Mouse (Mus musculus) forebrain, embryonic 12.5 days (tissue): ENCODE measurements around the gene Pabpn1l. TPM values are rescaled to one million over a fixed set of nuclear protein-coding genes. Genes with fewer than 3 reads are reported as not detected.
A peak's percentile ranks its signal among the peaks of the same experiment; 100 is the strongest.

Experiments
- ATAC-seq: fragments of 200-750 bp; cut with Nextera tagmentation; 2 replicates; pipeline ENCODE4 v1.8.0; 2017; ENCODE audit warnings: moderate TSS enrichment; ENCODE audit not compliant: low FRiP score
- H3K27ac ChIP-seq: fragments of 300-500 bp; sonication (generic); 2 replicates; pipeline ENCODE4 v1.5.1; 2016; ENCODE audit warnings: mild to moderate bottlenecking
- H3K27me3 ChIP-seq: fragments of 300-500 bp; sonication (generic); 2 replicates; pipeline ENCODE4 v1.6.1; 2016; ENCODE audit warnings: mild to moderate bottlenecking
- H3K36me3 ChIP-seq: fragments of 300-500 bp; sonication (generic); replicated peaks from 2 replicates; pipeline ENCODE4 v1.6.1; 2016; ENCODE audit warnings: mild to moderate bottlenecking
- H3K4me1 ChIP-seq: fragments of 300-500 bp; sonication (generic); 2 replicates; pipeline ENCODE4 v1.6.1; 2016
- H3K4me2 ChIP-seq: fragments of 300-500 bp; sonication (generic); 2 replicates; pipeline ENCODE4 v1.6.1; 2016; ENCODE audit warnings: mild to moderate bottlenecking, moderate library complexity
- H3K4me3 ChIP-seq: fragments of 300-500 bp; sonication (generic); replicated peaks from 2 replicates; pipeline ENCODE4 v1.5.1; 2016; ENCODE audit warnings: mild to moderate bottlenecking
- H3K9ac ChIP-seq: fragments of 300-500 bp; sonication (generic); 2 replicates; pipeline ENCODE4 v1.6.1; 2016; ENCODE audit warnings: mild to moderate bottlenecking
- H3K9me3 ChIP-seq: fragments of 300-500 bp; sonication (generic); 2 replicates; pipeline ENCODE4 v1.6.1; 2016
- WGBS: fragments of 180-500 bp; shearing (Covaris S2); methylation state at CpG from one replicate; pipeline ENCODE4 v1.1.7; 2016; 5-methylcytosine and 5-hydroxymethylcytosine counted together
- polyA plus RNA-seq: library from polyadenylated mRNA; unstranded; fragments of >200 nt; fragmentation: Nextera tagmentation; extraction: Ambion mirVana; gene quantifications from 2 replicates; pipeline ENCODE4 v1.2.1, GENCODE M21; 2016

Pabpn1l gene
- polyA plus RNA-seq, 1 experiment from 2014 or later: not detected

GRCm38 (mm10) chr8:122610209-122610608 lies 12.3 kb downstream of the Pabpn1l start:
- H3K4me1 ChIP-seq: peaks cover 21% of the 10 kb centered on the region
- H3K4me3 ChIP-seq: no peak overlapping the region
- 0 out of 2 replicates have a peak overlapping the region, but pooled peaks have one; percentile 73 for H3K9ac ChIP-seq
- peak; percentile 1; the same call in 1 of the 2 replicates for ATAC-seq
- no peaks in the 10 kb centered on the region for H3K27me3 ChIP-seq
- peak overlapping the region; percentile 91; the same call in 1 of the 2 replicates for H3K4me2 ChIP-seq
- H3K36me3 ChIP-seq: peaks cover 3% of the 10 kb centered on the region; the same call in 1 of the 2 replicates
- H3K9me3 ChIP-seq: no peaks in the 10 kb centered on the region
- no peak overlapping the region for H3K27ac ChIP-seq
- 64% methylated on average over 4 of the region's 4 CpGs for WGBS

GRCm38 (mm10) chr8:122606810-122607209 lies 15.7 kb downstream of the Pabpn1l start:
- H3K36me3 ChIP-seq: no peaks in the 10 kb centered on the region
- no peaks in the 10 kb centered on the region for H3K27me3 ChIP-seq
- no peak overlapping the region for H3K4me2 ChIP-seq
- no peak overlapping the region for H3K9ac ChIP-seq
- no peak overlapping the region for H3K4me3 ChIP-seq
- WGBS: 86% methylated on average over 11 of the region's 12 CpGs
- H3K4me1 ChIP-seq: peaks cover 9% of the 10 kb centered on the region
- no peak for ATAC-seq
- no peak overlapping the region for H3K27ac ChIP-seq
- H3K9me3 ChIP-seq: no peaks in the 10 kb centered on the region

DNA sequence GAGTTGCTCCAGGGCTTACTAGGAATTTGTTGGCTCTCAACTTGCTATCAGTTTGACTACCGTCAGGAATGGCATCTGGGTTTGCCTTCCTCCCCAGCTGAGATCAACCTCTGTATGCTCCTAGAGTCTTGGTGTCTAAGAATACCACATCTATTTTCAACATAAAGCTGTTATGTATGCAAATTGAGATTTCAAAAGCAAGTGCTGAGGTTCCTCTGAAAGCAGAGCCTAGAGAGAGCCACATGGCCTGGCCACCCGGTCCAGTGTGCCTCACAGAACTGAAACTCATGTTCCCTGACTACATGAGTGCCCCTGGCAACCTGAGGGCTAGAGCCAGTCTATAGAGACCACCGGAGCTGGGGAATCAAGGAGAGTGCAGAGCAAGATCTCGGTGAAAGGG lies 17.2 kb downstream of the Pabpn1l start:
- no peak overlapping the region for H3K27ac ChIP-seq
- no peaks in the 10 kb centered on the region for H3K36me3 ChIP-seq
- no peak overlapping the region for H3K9ac ChIP-seq
- ATAC-seq: no peak
- WGBS: 82% methylated on average over 4 of the region's 4 CpGs
- H3K27me3 ChIP-seq: no peaks in the 10 kb centered on the region
- no peak overlapping the region for H3K4me2 ChIP-seq
- H3K4me3 ChIP-seq: no peak overlapping the region
- no peaks in the 10 kb centered on the region for H3K9me3 ChIP-seq
- H3K4me1 ChIP-seq: peaks cover under 1% of the 10 kb centered on the region

DNA sequence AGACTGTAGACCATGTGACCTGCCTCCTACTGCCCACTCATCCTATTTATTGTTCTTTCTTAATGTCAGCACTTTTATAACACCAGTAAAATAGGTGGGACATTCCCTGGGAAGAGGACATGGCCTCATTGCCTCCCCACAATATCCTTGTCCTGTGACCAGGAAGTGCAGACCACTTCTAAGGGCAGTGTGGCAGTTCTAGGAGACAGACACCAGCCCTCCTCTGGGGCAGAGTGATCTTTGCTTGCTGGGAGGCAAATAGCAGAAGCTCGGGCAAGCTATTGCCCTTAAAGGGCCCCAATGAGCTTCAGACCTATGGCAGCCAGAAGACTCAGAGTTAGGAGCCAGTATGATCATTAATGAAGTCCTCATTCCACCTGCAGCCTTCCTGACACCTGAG lies 17.9 kb downstream of the Pabpn1l start:
- H3K9ac ChIP-seq: no peak overlapping the region
- no peak overlapping the region for H3K27ac ChIP-seq
- no peaks in the 10 kb centered on the region for H3K36me3 ChIP-seq
- no peak overlapping the region for H3K4me2 ChIP-seq
- H3K4me3 ChIP-seq: no peak overlapping the region
- H3K9me3 ChIP-seq: no peaks in the 10 kb centered on the region
- 76% methylated on average over 1 of the region's 1 CpGs for WGBS
- H3K4me1 ChIP-seq: no peaks in the 10 kb centered on the region
- no peaks in the 10 kb centered on the region for H3K27me3 ChIP-seq
- ATAC-seq: no peak

- no peaks in the 10 kb centered on the region for H3K36me3 ChIP-seq
- no peaks in the 10 kb centered on the region for H3K4me1 ChIP-seq
- H3K27ac ChIP-seq: no peak overlapping the region
- no peak overlapping the region for H3K4me2 ChIP-seq
- ATAC-seq: no peak
- no peak overlapping the region for H3K9ac ChIP-seq
- H3K27me3 ChIP-seq: no peaks in the 10 kb centered on the region
- 87% methylated on average over 9 of the region's 9 CpGs for WGBS
- H3K9me3 ChIP-seq: no peaks in the 10 kb centered on the region
- H3K4me3 ChIP-seq: no peak overlapping the region
Observed at GRCm38 (mm10) chr8:122600666-122601065, 21.9 kb downstream of the Pabpn1l start.

- H3K36me3 ChIP-seq: no peaks in the 10 kb centered on the region
- no peak overlapping the region for H3K9ac ChIP-seq
- no peak overlapping the region for H3K4me3 ChIP-seq
- no peak overlapping the region for H3K27ac ChIP-seq
- no peaks in the 10 kb centered on the region for H3K4me1 ChIP-seq
- no peaks in the 10 kb centered on the region for H3K9me3 ChIP-seq
- no peak for ATAC-seq
- WGBS: 50% methylated on average over 4 of the region's 4 CpGs
- no peaks in the 10 kb centered on the region for H3K27me3 ChIP-seq
- no peak overlapping the region for H3K4me2 ChIP-seq
Observed at GRCm38 (mm10) chr8:122596031-122596430, 26.5 kb downstream of the Pabpn1l start.

- no peak for ATAC-seq
- peak overlapping the region; percentile 54; the same call in 1 of the 2 replicates for H3K27ac ChIP-seq
- no peaks in the 10 kb centered on the region for H3K36me3 ChIP-seq
- no peaks in the 10 kb centered on the region for H3K4me1 ChIP-seq
- H3K9me3 ChIP-seq: no peaks in the 10 kb centered on the region
- no peak overlapping the region for H3K4me2 ChIP-seq
- H3K27me3 ChIP-seq: no peaks in the 10 kb centered on the region
- 84% methylated on average over 19 of the region's 19 CpGs for WGBS
- H3K4me3 ChIP-seq: no peak overlapping the region
- H3K9ac ChIP-seq: no peak overlapping the region
Observed at GRCm38 (mm10) chr8:122593783-122594507, 28.6 kb downstream of the Pabpn1l start.

- no peak overlapping the region for H3K4me2 ChIP-seq
- 81% methylated on average over 12 of the region's 12 CpGs for WGBS
- no peaks in the 10 kb centered on the region for H3K9me3 ChIP-seq
- ATAC-seq: no peak
- no peak overlapping the region for H3K4me3 ChIP-seq
- H3K27me3 ChIP-seq: no peaks in the 10 kb centered on the region
- H3K27ac ChIP-seq: no peak overlapping the region
- H3K9ac ChIP-seq: no peak overlapping the region
- no peaks in the 10 kb centered on the region for H3K4me1 ChIP-seq
- no peaks in the 10 kb centered on the region for H3K36me3 ChIP-seq
Observed at GRCm38 (mm10) chr8:122593240-122593639, 29.3 kb downstream of the Pabpn1l start.

DNA sequence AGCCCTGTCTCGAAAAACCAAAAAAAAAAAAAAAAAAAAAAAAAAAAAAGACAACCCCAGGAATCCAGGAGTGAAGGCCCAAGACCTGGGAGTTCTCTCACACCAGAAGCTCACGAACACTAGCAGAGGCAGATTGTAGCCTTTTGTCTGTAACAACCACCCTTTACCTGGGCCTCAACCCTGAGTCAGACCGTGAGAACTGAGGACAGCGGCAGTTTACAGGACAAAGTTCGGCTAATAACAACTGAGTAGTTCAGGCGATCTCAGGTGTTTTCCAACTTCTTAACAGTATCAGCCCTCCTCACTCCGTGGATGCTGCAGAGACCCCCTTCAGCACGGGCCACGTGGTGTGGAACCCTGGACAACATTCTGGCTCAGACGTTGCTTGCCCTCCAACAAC lies 35.8 kb downstream of the Pabpn1l start:
- no peak overlapping the region for H3K4me2 ChIP-seq
- no peaks in the 10 kb centered on the region for H3K36me3 ChIP-seq
- H3K4me1 ChIP-seq: peaks cover 7% of the 10 kb centered on the region; the same call in 1 of the 2 replicates
- no peak overlapping the region for H3K4me3 ChIP-seq
- WGBS: 84% methylated on average over 9 of the region's 10 CpGs
- H3K9me3 ChIP-seq: no peaks in the 10 kb centered on the region
- 0 out of 2 replicates have a peak, but pooled peaks cover 5% of the 10 kb centered on the region for H3K27me3 ChIP-seq
- H3K27ac ChIP-seq: no peak overlapping the region
- no peak for ATAC-seq
- no peak overlapping the region for H3K9ac ChIP-seq

GRCm38 (mm10) chr8:122586171-122586570 lies 36.4 kb downstream of the Pabpn1l start:
- Histone ChIP-seq H3K4me2 (no peak overlapping the region), H3K27ac (no peak overlapping the region), H3K4me1 (peaks cover 7% of the 10 kb centered on the region; the same call in 1 of the 2 replicates), H3K4me3 (no peak overlapping the region), H3K27me3 (0 out of 2 replicates have a peak, but pooled peaks cover 5% of the 10 kb centered on the region), H3K36me3 (no peaks in the 10 kb centered on the region), H3K9me3 (no peaks in the 10 kb centered on the region), H3K9ac (no peak overlapping the region)
- WGBS: 43% methylated on average over 7 of the region's 7 CpGs
- ATAC-seq: no peak

DNA sequence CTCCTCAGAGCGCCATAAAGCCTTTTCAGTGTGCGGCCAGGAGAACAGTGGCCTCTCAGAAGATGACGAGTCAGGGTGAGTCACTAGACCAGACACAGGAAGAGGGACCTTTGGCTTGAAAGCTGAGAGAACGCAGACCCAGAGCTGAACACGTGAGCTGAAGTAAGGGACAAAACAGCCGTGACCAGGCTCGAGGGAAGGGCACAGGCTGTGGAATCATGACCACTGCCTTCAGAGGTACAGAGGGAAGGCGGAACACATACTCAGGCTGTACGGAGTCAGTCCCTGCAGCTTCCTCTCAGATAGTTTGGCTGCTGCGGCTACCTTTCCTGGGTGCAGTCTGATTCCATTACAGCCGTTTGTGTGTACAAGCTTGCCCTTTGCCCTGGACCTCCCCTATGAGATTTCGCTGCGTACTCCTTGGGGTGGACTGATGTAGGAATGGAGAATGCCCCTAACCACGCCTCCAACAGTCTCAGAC lies 37.1 kb downstream of the Pabpn1l start:
- Histone ChIP-seq H3K36me3 (no peaks in the 10 kb centered on the region), H3K4me2 (no peak overlapping the region), H3K27ac (no peak overlapping the region), H3K9me3 (no peaks in the 10 kb centered on the region), H3K27me3 (0 out of 2 replicates have a peak, but pooled peaks cover 6% of the 10 kb centered on the region), H3K4me1 (peaks cover 7% of the 10 kb centered on the region; the same call in 1 of the 2 replicates), H3K4me3 (no peak overlapping the region), H3K9ac (no peak overlapping the region)
- 72% methylated on average over 14 of the region's 14 CpGs for WGBS
- ATAC-seq: no peak

DNA sequence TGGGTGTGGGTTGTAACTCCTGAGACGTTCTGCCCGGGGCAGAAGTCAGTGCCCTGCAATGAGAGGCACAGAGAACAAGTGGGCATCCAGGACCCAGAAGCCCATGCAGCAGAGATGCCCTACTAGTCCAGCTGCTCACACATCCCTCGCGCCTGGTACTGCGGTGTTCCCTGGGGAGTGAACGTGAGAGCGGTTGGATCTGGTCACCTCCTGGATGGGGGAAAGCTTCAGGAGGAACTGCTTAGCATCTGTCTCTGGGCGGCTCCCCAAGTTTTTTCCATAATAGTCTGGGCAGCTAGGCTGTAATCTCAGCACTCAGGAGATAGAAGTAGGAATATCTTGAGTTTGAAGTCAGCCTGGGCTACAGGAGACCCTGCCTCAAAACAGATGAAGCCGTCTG lies 37.6 kb downstream of the Pabpn1l start:
- no peak overlapping the region for H3K4me2 ChIP-seq
- H3K9me3 ChIP-seq: no peaks in the 10 kb centered on the region
- H3K27ac ChIP-seq: no peak overlapping the region
- H3K36me3 ChIP-seq: no peaks in the 10 kb centered on the region
- 87% methylated on average over 9 of the region's 9 CpGs for WGBS
- ATAC-seq: no peak
- H3K4me3 ChIP-seq: no peak overlapping the region
- H3K9ac ChIP-seq: no peak overlapping the region
- 0 out of 2 replicates have a peak, but pooled peaks cover 7% of the 10 kb centered on the region for H3K27me3 ChIP-seq
- H3K4me1 ChIP-seq: peaks cover 7% of the 10 kb centered on the region; the same call in 1 of the 2 replicates

GRCm38 (mm10) chr8:122580926-122581325 lies 41.6 kb downstream of the Pabpn1l start:
- Histone ChIP-seq H3K27ac (no peak overlapping the region), H3K9me3 (no peaks in the 10 kb centered on the region), H3K4me2 (no peak overlapping the region), H3K4me1 (peaks cover 20% of the 10 kb centered on the region), H3K4me3 (no peak overlapping the region), H3K9ac (no peak overlapping the region), H3K27me3 (0 out of 2 replicates have a peak, but pooled peaks cover 7% of the 10 kb centered on the region), H3K36me3 (no peaks in the 10 kb centered on the region)
- ATAC-seq: no peak
- WGBS: 84% methylated on average over 15 of the region's 15 CpGs
